Mouse (Mus musculus): ENCODE measurements around the gene Thap12.

- TF ChIP-seq CTCF (IDR thresholded peaks at IDR 0.05; ENCODE audit: low read depth, low read length) (no peak), EP300 (IDR thresholded peaks at IDR 0.05; ENCODE audit: insufficient read depth, low read depth, low read length) (no peak)
Measured at GRCm38 (mm10) chr7:98678441-98678840, 24.5 kb upstream of the Thap12 start.
